Mouse (Mus musculus) hindbrain, embryonic 11.5 days (tissue): ENCODE results near the gene Cysltr2. TPM values are rescaled to one million over a fixed set of nuclear protein-coding genes. Genes with fewer than 3 reads are reported as not detected.

Experiments
- ATAC-seq: fragments of 200-750 bp; cut with Nextera tagmentation; 2 replicates; pipeline ENCODE4 v1.8.0; 2017; ENCODE audit warnings: mild to moderate bottlenecking, moderate TSS enrichment, moderate library complexity; ENCODE audit not compliant: low FRiP score
- DNase-seq: peaks from one replicate; pipeline ENCODE4 v3.0.0-alpha.2; 2015; ENCODE audit warnings: low spot score
- H3K27ac ChIP-seq: fragments of 300-500 bp; sonication (generic); 2 replicates; pipeline ENCODE4 v1.5.1; 2014; ENCODE audit warnings: mild to moderate bottlenecking, low read depth, low read length
- H3K27me3 ChIP-seq: fragments of 300-500 bp; sonication (generic); 2 replicates; pipeline ENCODE4 v1.6.1; 2014; ENCODE audit warnings: mild to moderate bottlenecking, low read length, moderate library complexity, mixed read lengths; ENCODE audit not compliant: control insufficient read depth, insufficient read depth
- H3K36me3 ChIP-seq: fragments of 300-500 bp; sonication (generic); 2 replicates; pipeline ENCODE4 v1.6.1; 2014; ENCODE audit warnings: mild to moderate bottlenecking, low read length, moderate library complexity, mixed read lengths; ENCODE audit not compliant: control insufficient read depth, insufficient read depth
- H3K4me1 ChIP-seq: fragments of 300-500 bp; sonication (generic); replicated peaks from 2 replicates; pipeline ENCODE4 v1.6.1; 2014; ENCODE audit warnings: low read length, mixed read lengths; ENCODE audit not compliant: control insufficient read depth, insufficient read depth
- H3K4me2 ChIP-seq: fragments of 300-500 bp; sonication (generic); replicated peaks from 2 replicates; pipeline ENCODE4 v1.6.1; 2014; ENCODE audit warnings: mild to moderate bottlenecking, low read depth, low read length
- H3K4me3 ChIP-seq: fragments of 300-500 bp; sonication (generic); 2 replicates; pipeline ENCODE4 v1.5.1; 2014; ENCODE audit warnings: low read depth, low read length
- H3K9ac ChIP-seq: fragments of 300-500 bp; sonication (generic); 2 replicates; pipeline ENCODE4 v1.6.1; 2014; ENCODE audit warnings: low read depth, low read length
- H3K9me3 ChIP-seq: fragments of 300-500 bp; sonication (generic); 2 replicates; pipeline ENCODE4 v1.6.1; 2016; ENCODE audit warnings: low read length; ENCODE audit not compliant: control insufficient read depth
- WGBS: fragments of 180-500 bp; shearing (Covaris S2); extraction: QIAGEN DNeasy Blood & Tissue Kit; methylation state at CpG from one replicate; pipeline ENCODE4 v1.1.7; 2014; 5-methylcytosine and 5-hydroxymethylcytosine counted together
- polyA plus RNA-seq: library from polyadenylated mRNA; unstranded; fragments of >200 nt; fragmentation: Nextera tagmentation; extraction: Ambion mirVana; gene quantifications from 2 replicates; pipeline ENCODE4 v1.2.1, GENCODE M21; 2014

The Cysltr2 gene
- 0.11 TPM in 1 of 2 replicates, not detected in the other for polyA plus RNA-seq

GRCm38 (mm10) chr14:73048937-73049336, at the start of gene Cysltr2:
TSS of gene Cysltr2 (minus strand) at chr14:73049114.
- Histone ChIP-seq H3K27ac (no peak within 1 kb of the TSS), H3K27me3 (no peaks in the 10 kb centered on the region), H3K9me3 (no peaks in the 10 kb centered on the region), H3K9ac (no peak within 1 kb of the TSS), H3K4me2 (no peak within 1 kb of the TSS), H3K4me1 (no peaks in the 10 kb centered on the region), H3K36me3 (no peaks in the 10 kb centered on the region), H3K4me3 (no peak within 1 kb of the TSS)
- WGBS: 63% methylated on average over 6 of the region's 6 CpGs
- DNase-seq: no peak
- ATAC-seq: no peak

GRCm38 (mm10) chr14:73094802-73095550, 46.1 kb upstream of the Cysltr2 start:
- Histone ChIP-seq H3K4me2 (no peak overlapping the region), H3K4me3 (no peak overlapping the region), H3K4me1 (no peaks in the 10 kb centered on the region), H3K27me3 (no peaks in the 10 kb centered on the region), H3K9me3 (no peaks in the 10 kb centered on the region), H3K36me3 (no peaks in the 10 kb centered on the region), H3K9ac (no peak overlapping the region), H3K27ac (no peak overlapping the region)
- DNase-seq (no peak), ATAC-seq (no peak)
- 84% methylated on average over 13 of the region's 13 CpGs for WGBS

GRCm38 (mm10) chr14:73092871-73093270, 44.0 kb upstream of the Cysltr2 start:
- ATAC-seq (no peak), DNase-seq (no peak)
- WGBS: 86% methylated on average over 3 of the region's 3 CpGs
- Histone ChIP-seq H3K9me3 (no peaks in the 10 kb centered on the region), H3K4me2 (no peak overlapping the region), H3K27me3 (no peaks in the 10 kb centered on the region), H3K4me3 (no peak overlapping the region), H3K9ac (no peak overlapping the region), H3K4me1 (no peaks in the 10 kb centered on the region), H3K36me3 (no peaks in the 10 kb centered on the region), H3K27ac (no peak overlapping the region)

- H3K4me3 ChIP-seq: no peak overlapping the region
- no peaks in the 10 kb centered on the region for H3K27me3 ChIP-seq
- no peaks in the 10 kb centered on the region for H3K4me1 ChIP-seq
- H3K9ac ChIP-seq: no peak overlapping the region
- DNase-seq (no peak), ATAC-seq (no peak)
- 84% methylated on average over 1 of the region's 1 CpGs for WGBS
- H3K27ac ChIP-seq: no peak overlapping the region
- no peaks in the 10 kb centered on the region for H3K9me3 ChIP-seq
- H3K4me2 ChIP-seq: no peak overlapping the region
- H3K36me3 ChIP-seq: no peaks in the 10 kb centered on the region
These were observed 39.3 kb upstream of the Cysltr2 start for GRCm38 (mm10) chr14:73088224-73088623.

- ATAC-seq (no peak), DNase-seq (no peak)
- no peak overlapping the region for H3K9ac ChIP-seq
- H3K9me3 ChIP-seq: no peaks in the 10 kb centered on the region
- no peak overlapping the region for H3K4me2 ChIP-seq
- H3K36me3 ChIP-seq: no peaks in the 10 kb centered on the region
- no peaks in the 10 kb centered on the region for H3K4me1 ChIP-seq
- H3K27me3 ChIP-seq: no peaks in the 10 kb centered on the region
- no peak overlapping the region for H3K27ac ChIP-seq
- no peak overlapping the region for H3K4me3 ChIP-seq
- WGBS: 89% methylated on average over 5 of the region's 5 CpGs
These were observed 38.8 kb upstream of the Cysltr2 start for GRCm38 (mm10) chr14:73087746-73088145.

GRCm38 (mm10) chr14:73087247-73087646, 38.3 kb upstream of the Cysltr2 start:
- Histone ChIP-seq H3K9ac (no peak overlapping the region), H3K4me2 (no peak overlapping the region), H3K36me3 (no peaks in the 10 kb centered on the region), H3K4me3 (no peak overlapping the region), H3K9me3 (no peaks in the 10 kb centered on the region), H3K4me1 (no peaks in the 10 kb centered on the region), H3K27me3 (no peaks in the 10 kb centered on the region), H3K27ac (no peak overlapping the region)
- DNase-seq (no peak), ATAC-seq (no peak)
- WGBS: 88% methylated on average over 5 of the region's 5 CpGs

- Histone ChIP-seq H3K36me3 (no peaks in the 10 kb centered on the region), H3K4me1 (no peaks in the 10 kb centered on the region), H3K27ac (no peak overlapping the region), H3K9me3 (no peaks in the 10 kb centered on the region), H3K4me2 (no peak overlapping the region), H3K9ac (no peak overlapping the region), H3K27me3 (no peaks in the 10 kb centered on the region), H3K4me3 (no peak overlapping the region)
- no peak for DNase-seq
- ATAC-seq: no peak
- WGBS: 68% methylated on average over 3 of the region's 3 CpGs
These were observed 37.5 kb upstream of the Cysltr2 start for GRCm38 (mm10) chr14:73086425-73086824.

GRCm38 (mm10) chr14:73083563-73083962, 34.6 kb upstream of the Cysltr2 start:
- H3K9ac ChIP-seq: no peak overlapping the region
- ATAC-seq (no peak), DNase-seq (no peak)
- H3K27ac ChIP-seq: no peak overlapping the region
- no peak overlapping the region for H3K4me3 ChIP-seq
- no peak overlapping the region for H3K4me2 ChIP-seq
- H3K27me3 ChIP-seq: no peaks in the 10 kb centered on the region
- no peaks in the 10 kb centered on the region for H3K36me3 ChIP-seq
- H3K9me3 ChIP-seq: no peaks in the 10 kb centered on the region
- H3K4me1 ChIP-seq: no peaks in the 10 kb centered on the region
- WGBS: 79% methylated on average over 2 of the region's 2 CpGs

GRCm38 (mm10) chr14:73064460-73064859, 15.5 kb upstream of the Cysltr2 start:
- no peak for DNase-seq
- no peak overlapping the region for H3K9ac ChIP-seq
- H3K9me3 ChIP-seq: no peaks in the 10 kb centered on the region
- no peak overlapping the region for H3K4me2 ChIP-seq
- 80% methylated on average over 7 of the region's 7 CpGs for WGBS
- no peak overlapping the region for H3K4me3 ChIP-seq
- H3K4me1 ChIP-seq: no peaks in the 10 kb centered on the region
- no peak for ATAC-seq
- no peak overlapping the region for H3K27ac ChIP-seq
- no peaks in the 10 kb centered on the region for H3K36me3 ChIP-seq
- H3K27me3 ChIP-seq: no peaks in the 10 kb centered on the region
